14 mouse cellular contexts compared by ENCODE assay signal in genomic region chr5:147910807-147911509, GRCm38 (mm10). TPM values are rescaled to one million over a fixed set of nuclear protein-coding genes. Genes with fewer than 3 reads are reported as not detected.
DNase-seq lines count a peak whose midpoint lies in the region; ATAC-seq and TF ChIP-seq lines count a peak whose summit lies in the region.
"Had no signal": no experiment of that assay in that cellular context is flagged by ENCODE, and none has a peak within 500 bp of the region (broad histone marks: within the 10 kb centered on the region; RNA-seq: fewer than 3 reads in every experiment).

No protein-coding gene starts in this region.

- TF ChIP-seq CTCF in layer of hippocampus, adult 2 months (conservative IDR thresholded peaks at IDR 0.05): peak; percentile 51
- TF ChIP-seq CTCF in CH12.LX (conservative IDR thresholded peaks at IDR 0.05 in 1 of 2, IDR thresholded peaks at IDR 0.05 in 1 of 2; ENCODE audit: low read depth in 2 of 2, low read length in 2 of 2): peak in 1 of 2 experiments; percentile 18; a peak in 2 of 4 replicates

- H3K79me2 ChIP-seq in CH12.LX (replicated peaks; ENCODE audit: control insufficient read depth, extremely low read depth, insufficient read depth, poor library complexity, severe bottlenecking): no peaks in the 10 kb centered on the region

- H3K36me3 ChIP-seq in CH12.LX (replicated peaks in 1 of 2; ENCODE audit: control insufficient read depth in 1 of 2, insufficient read depth in 1 of 2, low read length in 1 of 2): no peaks in the 10 kb centered on the region
- no peaks in the 10 kb centered on the region for H3K36me3 ChIP-seq in intestine, embryonic 15.5 days
- H3K36me3 ChIP-seq: embryonic facial prominence, embryonic 10.5 days; limb, embryonic 13.5 days had no signal

- dilution Hi-C loops in CH12.LX (cut with MboI; ENCODE audit: extremely low pct_ligation_motif_present, extremely low pct_unique_long_range_greater_than_20kb, low sequenced_read_pairs): no loop called here

- no peak for TF ChIP-seq EP300 in CH12.LX (IDR thresholded peaks at IDR 0.05; ENCODE audit: low read length)

- H3K4me2 ChIP-seq in CH12.LX (ENCODE audit: insufficient read depth, low read depth, poor library complexity, severe bottlenecking): no peak overlapping the region
- no peak overlapping the region for H3K4me2 ChIP-seq in intestine, embryonic 15.5 days (replicated peaks)
- H3K4me2 ChIP-seq: heart, embryonic 11.5 days; limb, embryonic 13.5 days had no signal

- no peak overlapping the region for H3K27ac ChIP-seq in layer of hippocampus, adult 2 months
- H3K27ac ChIP-seq in CH12.LX (ENCODE audit: insufficient read depth, low read depth): no peak overlapping the region
- H3K27ac ChIP-seq in intestine, embryonic 15.5 days: no peak overlapping the region
- H3K27ac ChIP-seq: embryonic facial prominence, embryonic 10.5 days; limb, embryonic 13.5 days had no signal

- WGBS in intestine, embryonic 15.5 days: 62% methylated on average over 12 of the region's 12 CpGs

- H3K9me3 ChIP-seq in CH12.LX (replicated peaks; ENCODE audit: low read length): peaks cover 3% of the 10 kb centered on the region
- H3K9me3 ChIP-seq in intestine, embryonic 15.5 days: no peaks in the 10 kb centered on the region
- H3K9me3 ChIP-seq: limb, embryonic 13.5 days had no signal

- TF ChIP-seq RAD21 in CH12.LX (IDR thresholded peaks at IDR 0.05; ENCODE audit: low read depth, low read length): no peak; the same call in 1 of the 2 replicates

- in situ Hi-C loops in CH12.LX (cut with MboI; ENCODE audit: low pct_ligation_motif_present, low pct_unique_long_range_greater_than_20kb, low sequenced_read_pairs): no loop called here

- peak; percentile 12 for DNase-seq in CD4-positive, CD25-positive, alpha-beta regulatory T cell, adult 2 months (ENCODE audit: low read depth, low spot score)
- DNase-seq in layer of hippocampus, adult 2 months (ENCODE audit: low spot score in 2 of 2): no peak
- DNase-seq in layer of hippocampus, postnatal 14 days (ENCODE audit: low spot score in 2 of 2): no peak
- DNase-seq in CH12.LX (ENCODE audit: extremely low read depth): peak; percentile 11
- no peak for DNase-seq in c-Kit-positive CD71-positive TER-119-positive erythroid progenitor cells, embryonic 14.5 days (ENCODE audit: low spot score)
- DNase-seq in adipocyte (ENCODE audit: low spot score): no peak
- DNase-seq: midbrain, embryonic 14.5 days; spleen, adult 18-20 months had no signal

- peaks cover 0 to 19% of the 10 kb centered on the region in 2 experiments; a peak in 2 of 4 replicates for H3K4me1 ChIP-seq in CH12.LX (ENCODE audit: control insufficient read depth in 1 of 2, insufficient read depth in 2 of 2)
- H3K4me1 ChIP-seq in intestine, embryonic 15.5 days (replicated peaks): 0 out of 2 replicates have a peak, but pooled peaks cover 6% of the 10 kb centered on the region

- H3K27me3 ChIP-seq in CH12.LX (replicated peaks): no peaks in the 10 kb centered on the region
- no peaks in the 10 kb centered on the region for H3K27me3 ChIP-seq in intestine, embryonic 15.5 days (replicated peaks)
- H3K27me3 ChIP-seq: limb, embryonic 13.5 days had no signal

- H3K4me3 ChIP-seq in layer of hippocampus, adult 2 months: no peak overlapping the region
- H3K4me3 ChIP-seq in CH12.LX (replicated peaks in 1 of 3; ENCODE audit: low read depth in 2 of 3, low read length in 2 of 3, poor library complexity in 1 of 3): no peak overlapping the region
- no peak overlapping the region for H3K4me3 ChIP-seq in intestine, embryonic 15.5 days (replicated peaks)
- H3K4me3 ChIP-seq: embryonic facial prominence, embryonic 10.5 days; limb, embryonic 13.5 days had no signal

- no peak overlapping the region for H3K9ac ChIP-seq in CH12.LX (ENCODE audit: insufficient read depth, low read depth)
- no peak overlapping the region for H3K9ac ChIP-seq in intestine, embryonic 15.5 days
- H3K9ac ChIP-seq: limb, embryonic 13.5 days had no signal

- no peak for TF ChIP-seq POLR2A in CH12.LX (IDR thresholded peaks at IDR 0.05; ENCODE audit: low read depth, low read length)

- ATAC-seq in CD4-positive, CD25-positive, alpha-beta regulatory T cell, adult 4 months: no peak
- ATAC-seq in intestine, embryonic 15.5 days: peak; percentile 27; the same call in 1 of the 2 replicates
- ATAC-seq: forebrain, embryonic 14.5 days had no signal

TF ChIP-seq in CH12.LX, 34 proteins besides CTCF, POLR2A, EP300 and RAD21:
- TF ChIP-seq PAX5 (IDR thresholded peaks at IDR 0.05; ENCODE audit: low read length) (no peak), MEF2A (IDR thresholded peaks at IDR 0.05; ENCODE audit: borderline replicate concordance, low read depth, low read length) (no peak), SMC3 (IDR thresholded peaks at IDR 0.05; ENCODE audit: low read depth, low read length) (no peak), KAT2A (IDR thresholded peaks at IDR 0.05; ENCODE audit: insufficient replicate concordance, low read length) (no peak), MAX (IDR thresholded peaks at IDR 0.05; ENCODE audit: low read length) (no peak)

RNA-seq across cellular contexts. Expression of gene Slc46a3, which starts 16.3 kb away (rescaled TPM):
- 10 to 100 TPM; 18.2 to 23.6 TPM for polyA plus RNA-seq in CD4-positive, CD25-positive, alpha-beta regulatory T cell, adult 4 months (2017; shearing (Covaris generic))
- 1 to 10 TPM; 7.7 to 8.0 TPM for total RNA-seq in layer of hippocampus, adult 2 months (2021)
- total RNA-seq in layer of hippocampus, postnatal 14 days (2021): 1 to 10 TPM; 6.3 to 7.1 TPM
- 5.1 and 6.6 TPM in 2 replicates for total RNA-seq in CH12.LX (2012; rRNA removed)
- total RNA-seq in CH12.LX (2014; rRNA removed): 3.5 and 4.8 TPM in 2 replicates
- 4.4 and 6.5 TPM in 2 replicates for polyA plus RNA-seq in CH12.LX (2012; ENCODE audit: insufficient read length, low read depth)
- polyA plus RNA-seq in intestine, embryonic 15.5 days (2015; fragmentation: Nextera tagmentation; extraction: Ambion mirVana): 7.6 and 11.7 TPM in 2 replicates

RNA-seq across cellular contexts. Expression of gene Mtus2, which starts 46.2 kb away (rescaled TPM):
- polyA plus RNA-seq in CD4-positive, CD25-positive, alpha-beta regulatory T cell, adult 4 months (2017; shearing (Covaris generic)): 1 to 10 TPM; 5.2 TPM
- 10 to 100 TPM; 32.5 to 36.0 TPM for total RNA-seq in layer of hippocampus, adult 2 months (2021)
- 10 to 100 TPM; 32.7 to 33.6 TPM for total RNA-seq in layer of hippocampus, postnatal 14 days (2021)
- total RNA-seq in CH12.LX (2012; rRNA removed) (0.13 TPM in 2 replicates), CH12.LX (2014; rRNA removed) (0.03 TPM in 1 of 2 replicates, not detected in the other)
- polyA plus RNA-seq in CH12.LX (2012; ENCODE audit: insufficient read length, low read depth): 0.29 TPM in 1 of 2 replicates, not detected in the other
- polyA plus RNA-seq in intestine, embryonic 15.5 days (2015; fragmentation: Nextera tagmentation; extraction: Ambion mirVana): 21.9 and 26.0 TPM in 2 replicates

RNA-seq across cellular contexts. Expression of gene Pomp, which starts 50.7 kb away (rescaled TPM):
- polyA plus RNA-seq in CD4-positive, CD25-positive, alpha-beta regulatory T cell, adult 4 months (2017; shearing (Covaris generic)): 100 to 1,000 TPM; 179 to 537 TPM
- total RNA-seq in layer of hippocampus, adult 2 months (2021): 100 to 1,000 TPM; 143 to 148 TPM
- total RNA-seq in layer of hippocampus, postnatal 14 days (2021): 100 to 1,000 TPM; 139 to 153 TPM
- 164 and 227 TPM in 2 replicates for total RNA-seq in CH12.LX (2012; rRNA removed)
- 615 and 618 TPM in 2 replicates for total RNA-seq in CH12.LX (2014; rRNA removed)
- 238 and 303 TPM in 2 replicates for polyA plus RNA-seq in CH12.LX (2012; ENCODE audit: insufficient read length, low read depth)
- 424 and 470 TPM in 2 replicates for polyA plus RNA-seq in intestine, embryonic 15.5 days (2015; fragmentation: Nextera tagmentation; extraction: Ambion mirVana)

Comparison
In these comparisons a context has a peak if more than half of its experiments do, and no peak if none do; other contexts are left out.
1. DNase-seq: peak in CD4-positive, CD25-positive, alpha-beta regulatory T cell, adult 2 months (single experiment) and CH12.LX (single experiment); none in layer of hippocampus, adult 2 months (0 of 2), layer of hippocampus, postnatal 14 days (0 of 2), c-Kit-positive CD71-positive TER-119-positive erythroid progenitor cells, embryonic 14.5 days (single experiment) and adipocyte (single experiment).
2. RNA of gene Mtus2, which starts 46.2 kb away (total RNA-seq): 32.5 to 36.0 TPM in layer of hippocampus, adult 2 months and 32.7 to 33.6 TPM in layer of hippocampus, postnatal 14 days; 0.03 to 0.13 TPM in CH12.LX; every median in the first group is over 10 times any median in the second.